24 mouse cellular contexts compared by ENCODE assay signal in the genomic region with DNA sequence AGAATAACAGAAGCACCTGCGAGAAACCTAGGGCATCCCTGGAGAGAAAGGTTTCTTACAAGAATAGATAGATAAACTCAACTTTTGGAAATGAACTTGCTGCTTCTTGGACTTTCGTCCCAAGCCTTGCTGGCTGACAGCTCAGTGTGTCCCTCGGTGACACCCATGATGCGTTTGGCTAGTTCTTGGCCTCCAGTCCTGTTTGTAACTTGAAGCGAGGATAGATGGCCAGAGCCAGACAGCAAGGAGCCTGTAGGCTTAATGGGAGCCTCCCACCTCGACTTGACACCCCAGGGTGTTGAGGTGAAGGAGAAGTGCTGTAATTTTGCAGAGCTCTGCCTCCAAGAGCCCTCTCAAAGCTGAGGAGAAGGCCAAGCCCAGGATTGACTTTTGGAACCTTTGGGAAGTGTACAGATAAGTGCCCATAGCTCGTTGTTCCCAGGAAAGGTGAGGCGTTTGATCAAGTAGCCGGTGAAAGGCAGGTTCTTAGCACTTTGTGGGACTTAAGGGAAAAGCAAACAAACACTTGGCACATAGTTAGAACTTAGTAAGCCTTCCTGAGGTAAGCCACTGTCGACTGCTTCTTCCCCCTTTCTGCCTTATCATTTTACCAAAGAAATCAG.
DNase-seq lines count a peak whose midpoint lies in the region; ATAC-seq and TF ChIP-seq lines count a peak whose summit lies in the region.
"Had no signal": no experiment of that assay in that cellular context is flagged by ENCODE, and none has a peak within 500 bp of the region (broad histone marks: within the 10 kb centered on the region; RNA-seq: fewer than 3 reads in every experiment).

No protein-coding gene starts in this region.

- peak overlapping the region; percentile 48; the same call in 1 of the 2 replicates for H3K27ac ChIP-seq in gastrocnemius, adult 2 months
- no peak overlapping the region for H3K27ac ChIP-seq in stomach, postnatal 0 days (replicated peaks)
- H3K27ac ChIP-seq in midbrain, embryonic 11.5 days (ENCODE audit: low read depth, low read length): no peak overlapping the region
- H3K27ac ChIP-seq: embryonic facial prominence, embryonic 15.5 days; forebrain, embryonic 15.5 days; heart, embryonic 13.5 days; hindbrain, embryonic 15.5 days; neural tube, embryonic 12.5 days had no signal

- no peak overlapping the region for H3K4me3 ChIP-seq in gastrocnemius, adult 2 months
- H3K4me3 ChIP-seq in stomach, postnatal 0 days (ENCODE audit: low read depth, low read length): no peak overlapping the region
- no peak overlapping the region for H3K4me3 ChIP-seq in midbrain, embryonic 11.5 days (ENCODE audit: low read depth, low read length)
- H3K4me3 ChIP-seq: embryonic facial prominence, embryonic 15.5 days; forebrain, embryonic 15.5 days; heart, embryonic 13.5 days; hindbrain, embryonic 15.5 days; megakaryocyte, embryonic 14.5 days; neural tube, embryonic 12.5 days had no signal

- no peaks in the 10 kb centered on the region for H3K27me3 ChIP-seq in stomach, postnatal 0 days (ENCODE audit: control insufficient read depth, insufficient read depth, low read length)
- no peaks in the 10 kb centered on the region for H3K27me3 ChIP-seq in midbrain, embryonic 11.5 days (ENCODE audit: control insufficient read depth, insufficient read depth, low read length)
- H3K27me3 ChIP-seq: embryonic facial prominence, embryonic 15.5 days; forebrain, embryonic 15.5 days; hindbrain, embryonic 15.5 days; megakaryocyte, embryonic 14.5 days; neural tube, embryonic 12.5 days had no signal

- TF ChIP-seq CTCF in gastrocnemius, adult 2 months (IDR thresholded peaks at IDR 0.05): no peak
- no peak for TF ChIP-seq CTCF in stomach, postnatal 0 days (IDR thresholded peaks at IDR 0.05; ENCODE audit: low read depth)

- 41% methylated on average over 10 of the region's 10 CpGs for WGBS in stomach, postnatal 0 days
- WGBS in midbrain, embryonic 11.5 days: 79% methylated on average over 10 of the region's 10 CpGs

- DNase-seq in gastrocnemius, adult 2 months: peak; percentile 61
- DNase-seq in gastrocnemius, postnatal 10 days: no peak
- DNase-seq in lung, adult 18-20 months: peak; percentile 15 to 54
- DNase-seq in lung, postnatal 14 days: no peak
- DNase-seq in lung, postnatal 25 days (ENCODE audit: low spot score): peak; percentile 48
- DNase-seq in stomach, postnatal 0 days (ENCODE audit: low spot score): peak; percentile 26
- no peak for DNase-seq in embryo, embryonic 10 days (ENCODE audit: low spot score)
- no peak for DNase-seq in midbrain, embryonic 11.5 days (ENCODE audit: low spot score, missing footprints)
- DNase-seq: adrenal gland, postnatal 10 days; cerebellum, adult 2 months; cerebellum, postnatal 36 days; kidney, adult 2 months; kidney, postnatal 10 days; midbrain, embryonic 14.5 days; right cerebral cortex, postnatal 14 days; spleen, adult 18-20 months; thymus, adult 18-20 months; thymus, postnatal 4 days had no signal

- peak; percentile 66 for ATAC-seq in stomach, postnatal 0 days (ENCODE audit: low FRiP score, low TSS enrichment)
- ATAC-seq in midbrain, embryonic 11.5 days (ENCODE audit: low FRiP score): no peak
- ATAC-seq: forebrain, embryonic 15.5 days had no signal

- no peaks in the 10 kb centered on the region for H3K4me1 ChIP-seq in stomach, postnatal 0 days (replicated peaks; ENCODE audit: control insufficient read depth, insufficient read depth)
- no peaks in the 10 kb centered on the region for H3K4me1 ChIP-seq in midbrain, embryonic 11.5 days (ENCODE audit: control insufficient read depth, insufficient read depth, low read length)
- H3K4me1 ChIP-seq: heart, embryonic 13.5 days; megakaryocyte, embryonic 14.5 days; neural tube, embryonic 12.5 days had no signal

- no peak overlapping the region for H3K4me2 ChIP-seq in stomach, postnatal 0 days (replicated peaks; ENCODE audit: low read depth)
- no peak overlapping the region for H3K4me2 ChIP-seq in midbrain, embryonic 11.5 days
- H3K4me2 ChIP-seq: embryonic facial prominence, embryonic 15.5 days; forebrain, embryonic 15.5 days; heart, embryonic 13.5 days; hindbrain, embryonic 15.5 days; neural tube, embryonic 12.5 days had no signal

- no peaks in the 10 kb centered on the region for H3K9me3 ChIP-seq in stomach, postnatal 0 days (ENCODE audit: control insufficient read depth, low read length)
- no peaks in the 10 kb centered on the region for H3K9me3 ChIP-seq in midbrain, embryonic 11.5 days (ENCODE audit: control insufficient read depth, low read length)
- H3K9me3 ChIP-seq: embryonic facial prominence, embryonic 15.5 days; forebrain, embryonic 15.5 days; heart, embryonic 13.5 days; hindbrain, embryonic 15.5 days; neural tube, embryonic 12.5 days had no signal

- H3K36me3 ChIP-seq in stomach, postnatal 0 days (ENCODE audit: control insufficient read depth, insufficient read depth, low read length): no peaks in the 10 kb centered on the region
- H3K36me3 ChIP-seq in midbrain, embryonic 11.5 days (ENCODE audit: control insufficient read depth, insufficient read depth, low read length): no peaks in the 10 kb centered on the region
- H3K36me3 ChIP-seq: embryonic facial prominence, embryonic 15.5 days; forebrain, embryonic 15.5 days; heart, embryonic 13.5 days; hindbrain, embryonic 15.5 days; neural tube, embryonic 12.5 days had no signal

- TF ChIP-seq EP300 in stomach, postnatal 0 days (optimal IDR thresholded peaks at IDR 0.05): no peak

- no peak overlapping the region for H3K9ac ChIP-seq in stomach, postnatal 0 days (ENCODE audit: low read length)
- H3K9ac ChIP-seq in midbrain, embryonic 11.5 days (ENCODE audit: low read length): no peak overlapping the region
- H3K9ac ChIP-seq: embryonic facial prominence, embryonic 15.5 days; forebrain, embryonic 15.5 days; heart, embryonic 13.5 days; hindbrain, embryonic 15.5 days; neural tube, embryonic 12.5 days had no signal

- intact Hi-C loops in gastrocnemius, adult 2 months (cut with DNase I): no loop called here

Comparison
In these comparisons a context has a peak if more than half of its experiments do, and no peak if none do; other contexts are left out.
1. DNase-seq: peak in gastrocnemius, adult 2 months (single experiment), lung, adult 18-20 months (2 of 2), lung, postnatal 25 days (single experiment) and stomach, postnatal 0 days (single experiment); none in gastrocnemius, postnatal 10 days (single experiment), lung, postnatal 14 days (single experiment), embryo, embryonic 10 days (single experiment) and midbrain, embryonic 11.5 days (single experiment).